Mouse (Mus musculus) brain, embryonic 14.5 days (tissue): ENCODE data around the gene Sgsm1. TPM values are rescaled to one million over a fixed set of nuclear protein-coding genes. Genes with fewer than 3 reads are reported as not detected.

Source experiments
- DNase-seq: peaks from one replicate; pipeline ENCODE4 v3.0.0-alpha.2; 2011; ENCODE audit warnings: low read depth
- CTCF ChIP-seq: fragments of 200-500 bp; IDR thresholded peaks from 2 replicates; pipeline ENCODE4 v1.5.1; 2012; ENCODE audit warnings: inconsistent platforms, mild to moderate bottlenecking, moderate library complexity, borderline replicate concordance; ENCODE audit not compliant: insufficient read depth, insufficient read length; ENCODE audit errors: extremely low read depth
- POLR2A ChIP-seq: fragments of 200-500 bp; IDR thresholded peaks from 2 replicates; pipeline ENCODE4 v1.6.1; 2012; ENCODE audit warnings: mild to moderate bottlenecking, inconsistent platforms, borderline replicate concordance; ENCODE audit not compliant: poor library complexity, insufficient read depth, insufficient read length, severe bottlenecking; ENCODE audit errors: extremely low read depth
- polyA plus RNA-seq: library from polyadenylated mRNA; depleted of rRNA; stranded (reverse); fragments of >200 nt; gene quantifications from 2 replicates; pipeline ENCODE4 v1.2.3, GENCODE M21; 2012

Gene Sgsm1
- polyA plus RNA-seq, 1 experiment: 36.1 TPM

DNA sequence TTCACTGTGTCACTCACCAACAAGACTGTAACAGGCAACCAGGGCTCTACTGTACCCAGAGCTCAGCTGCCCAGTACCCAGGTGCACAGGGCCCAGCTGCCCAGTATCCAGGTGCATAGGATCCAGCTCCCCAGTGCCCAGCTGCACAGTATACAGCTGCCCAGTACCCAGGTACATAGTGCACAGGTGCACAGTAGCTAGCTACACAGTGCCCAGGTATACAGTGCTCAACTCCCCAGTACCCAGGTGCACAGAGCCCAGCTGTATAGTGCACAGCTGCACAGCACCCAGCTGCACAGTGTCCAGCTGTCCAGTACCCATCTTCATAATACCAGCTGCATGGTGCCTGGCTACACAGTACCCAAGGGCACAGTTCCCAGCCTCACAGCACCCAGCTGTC lies 42.3 kb downstream of the Sgsm1 start:
- TF ChIP-seq POLR2A (no peak), CTCF (no peak)
- no peak for DNase-seq

DNA sequence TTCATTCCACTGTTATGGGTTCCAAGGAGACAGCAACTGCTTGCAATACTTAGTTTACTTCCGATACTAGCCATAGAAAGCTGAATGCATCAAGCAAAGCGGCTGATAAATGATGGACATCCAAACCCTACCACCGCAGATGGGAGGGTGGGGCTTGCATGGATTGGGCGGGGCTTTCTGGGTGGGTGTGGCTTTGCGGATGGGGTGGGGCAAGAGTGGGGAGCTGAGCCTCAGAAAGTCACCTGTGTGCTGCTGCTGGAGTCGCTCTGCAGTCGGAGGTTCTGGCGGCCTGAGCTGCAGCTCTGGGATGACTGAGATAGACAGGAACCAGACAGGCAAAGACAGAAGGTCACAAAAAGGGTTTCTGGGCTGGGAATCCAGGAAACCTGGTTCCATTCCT lies 44.9 kb downstream of the Sgsm1 start:
- DNase-seq: no peak
- TF ChIP-seq CTCF: no peak
- no peak for TF ChIP-seq POLR2A

DNA sequence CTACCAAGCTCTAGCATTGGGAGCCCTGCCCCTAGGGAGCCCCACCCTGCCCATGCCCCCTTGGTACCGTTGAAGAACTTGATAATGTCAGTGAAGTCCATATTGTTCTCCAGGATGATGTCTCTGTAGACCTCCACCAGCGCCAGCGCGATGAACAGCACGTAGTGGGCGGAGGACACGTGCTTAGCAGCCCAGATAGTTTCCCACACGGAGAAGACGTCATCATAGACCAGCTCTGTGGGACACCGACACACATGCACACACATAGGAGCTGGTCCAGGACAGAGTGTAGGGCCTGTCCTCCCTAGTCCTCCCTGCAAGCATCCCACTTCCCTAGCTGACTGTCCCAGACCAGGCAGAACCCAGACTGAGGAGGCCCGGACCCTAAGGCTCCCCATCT lies 59.8 kb downstream of the Sgsm1 start:
- TF ChIP-seq CTCF: no peak
- DNase-seq: no peak

DNA sequence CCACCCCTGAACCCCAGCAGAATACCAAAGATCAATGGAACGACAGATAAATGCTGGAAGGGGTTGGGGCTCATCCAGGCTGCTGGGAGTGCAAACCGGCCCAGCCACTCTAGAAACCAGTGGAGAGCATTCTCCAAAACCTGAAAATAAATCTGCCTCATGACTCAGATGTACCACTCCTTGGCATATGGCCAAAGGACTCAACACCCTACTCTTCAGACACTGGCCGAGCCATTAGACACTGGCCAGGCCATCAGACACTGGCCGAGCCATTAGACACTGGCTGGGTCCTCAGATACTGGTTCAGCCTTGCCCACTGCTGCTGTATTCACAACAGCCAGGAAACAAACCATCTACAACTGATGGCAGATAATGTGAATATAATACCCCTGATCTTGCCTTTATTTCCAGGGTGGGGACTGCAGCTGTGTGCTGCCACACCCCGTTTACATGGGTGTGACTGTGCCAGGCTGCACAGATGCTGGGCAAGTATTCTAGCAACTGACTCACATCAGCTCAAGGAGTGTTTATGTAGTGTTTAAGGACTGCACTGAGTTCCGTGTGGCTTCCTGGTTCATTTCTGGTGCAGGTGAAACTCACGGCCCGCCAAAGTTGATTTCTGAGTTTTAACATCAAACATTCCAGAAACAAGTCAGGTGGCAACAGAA lies 61.2 kb downstream of the Sgsm1 start:
- no peak for TF ChIP-seq CTCF
- no peak for DNase-seq

DNA sequence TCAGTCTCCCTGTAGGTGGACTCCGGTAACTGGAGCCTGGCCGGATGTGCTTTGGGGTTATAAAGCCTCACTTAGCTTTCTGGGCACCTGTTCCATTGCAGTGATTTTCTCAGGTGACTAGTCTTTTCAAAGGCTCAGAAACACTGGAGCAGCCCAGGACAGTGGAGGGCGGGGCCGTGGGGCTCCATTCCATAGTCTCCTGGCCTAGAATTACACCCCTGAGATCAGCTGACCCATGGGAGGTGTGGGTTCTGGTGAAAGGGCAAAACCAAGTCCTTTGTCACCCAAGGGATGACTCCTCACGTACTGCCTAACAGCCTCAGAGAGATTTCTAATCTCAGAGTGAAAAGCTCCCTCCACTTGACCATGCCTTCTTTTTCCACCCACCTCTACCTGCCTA lies 80.4 kb downstream of the Sgsm1 start:
- DNase-seq: no peak
- TF ChIP-seq POLR2A: no peak
- TF ChIP-seq CTCF: no peak

DNA sequence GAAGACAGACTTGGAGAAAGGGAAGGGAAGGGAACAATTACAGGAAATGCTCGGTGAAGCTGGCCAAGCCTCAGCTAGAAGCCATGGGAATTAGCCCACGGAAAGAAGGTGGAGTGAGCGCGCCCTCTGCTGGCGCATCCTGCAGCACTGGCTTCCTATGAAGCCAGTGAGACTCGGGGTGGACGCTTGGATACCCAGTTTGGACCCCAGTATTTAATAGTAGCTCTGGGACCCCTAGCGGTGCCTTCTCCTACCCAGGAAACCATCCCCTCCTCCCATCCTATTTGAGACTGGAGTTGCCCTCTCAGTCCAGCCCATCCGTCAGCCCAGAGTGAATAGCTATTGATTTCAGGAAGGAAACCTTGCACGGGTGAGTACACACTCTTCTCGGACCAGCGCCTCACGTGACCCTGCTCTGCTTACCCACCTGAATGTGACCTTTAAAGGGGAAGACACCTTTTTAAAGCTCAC lies 83.9 kb downstream of the Sgsm1 start, which contains the start of gene Tmem211:
Gene Tmem211, plus strand, starts transcription at position 278 of the 471 bp plus-strand sequence.
- DNase-seq: peak; percentile 94

DNA sequence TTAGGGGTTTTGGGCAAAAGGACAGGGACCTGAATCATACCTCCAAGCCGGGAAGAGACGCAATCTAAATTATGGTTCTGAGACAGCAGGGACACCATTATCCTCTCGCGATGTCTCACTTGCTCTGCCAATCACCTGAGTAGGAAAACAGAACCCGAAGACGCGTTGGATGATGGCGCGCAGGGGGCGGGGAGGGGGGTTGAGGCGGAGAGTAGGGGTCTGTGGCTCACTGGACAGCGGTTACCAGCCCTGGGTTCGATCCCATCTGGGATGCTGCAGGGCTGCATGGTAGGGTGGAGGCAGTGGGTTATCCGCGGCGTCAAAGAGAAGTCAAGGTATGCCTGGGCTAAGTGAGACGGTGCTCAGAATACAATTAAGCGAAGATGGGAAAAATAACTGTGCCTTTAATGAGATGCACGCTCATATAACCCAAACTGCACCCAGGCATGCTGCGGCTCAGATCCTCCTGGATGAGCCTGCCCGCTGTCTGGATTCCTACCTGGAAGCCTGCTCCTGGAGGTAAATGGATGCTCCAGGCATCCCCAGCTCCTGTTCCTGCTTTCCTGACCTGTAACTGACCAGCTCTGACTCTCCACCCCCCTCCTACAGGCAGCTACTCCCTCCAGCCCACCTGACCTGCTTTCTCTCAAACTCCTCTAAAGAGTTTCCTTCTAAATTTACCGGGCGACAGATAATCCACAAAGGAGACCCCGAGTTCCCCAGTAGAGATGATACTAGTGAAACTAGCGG lies 84.7 kb downstream of the Sgsm1 start:
- TF ChIP-seq POLR2A (no peak), CTCF (no peak)
- DNase-seq: peak; percentile 74

More for the DNA sequence above, 83.9 kb downstream of the Sgsm1 start, which contains the start of gene Tmem211:
- TF ChIP-seq CTCF (peak; percentile 99), POLR2A (no peak)

DNA sequence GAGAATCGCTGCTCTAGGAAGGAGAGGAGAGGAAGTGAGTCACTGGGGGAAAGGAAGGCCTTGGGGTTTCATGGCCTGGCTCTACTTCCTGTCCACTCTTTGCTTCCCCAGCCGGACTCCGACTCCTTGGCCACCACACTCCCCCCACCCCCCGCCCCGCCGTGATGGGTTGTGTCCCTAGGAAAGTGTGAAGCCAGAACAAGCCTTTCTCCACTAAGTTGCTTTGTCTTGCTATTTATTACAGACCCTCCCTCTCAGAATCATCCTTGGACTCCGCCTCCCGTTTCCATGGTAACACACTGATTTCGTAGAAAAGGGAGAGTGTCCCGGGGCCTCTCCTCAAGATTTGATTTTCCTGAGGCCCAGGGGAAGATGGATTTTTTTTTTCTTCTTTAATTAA lies 85.3 kb downstream of the Sgsm1 start:
- no peak for TF ChIP-seq POLR2A
- no peak for TF ChIP-seq CTCF
- DNase-seq: peak; percentile 84

DNA sequence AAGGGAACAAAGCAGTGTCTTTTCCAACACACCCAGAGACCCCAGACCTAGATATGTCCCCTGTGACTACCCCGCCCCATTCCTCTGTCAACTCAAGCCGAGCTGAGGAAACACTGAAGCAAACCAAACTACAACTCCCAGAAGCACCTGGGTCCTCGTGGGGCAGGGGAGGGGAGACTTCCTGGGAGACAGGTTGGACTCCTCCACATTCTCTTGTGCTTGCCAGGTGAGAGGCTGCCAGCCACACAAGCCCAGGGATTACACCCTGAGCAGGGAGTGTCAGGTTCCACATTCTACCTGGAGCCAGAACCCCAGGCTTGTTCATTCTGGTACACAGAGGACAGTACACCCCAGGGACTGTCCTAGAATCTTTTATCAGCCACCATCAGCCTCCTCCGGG lies 86.7 kb downstream of the Sgsm1 start:
- TF ChIP-seq POLR2A (no peak), CTCF (no peak)
- no peak for DNase-seq

DNA sequence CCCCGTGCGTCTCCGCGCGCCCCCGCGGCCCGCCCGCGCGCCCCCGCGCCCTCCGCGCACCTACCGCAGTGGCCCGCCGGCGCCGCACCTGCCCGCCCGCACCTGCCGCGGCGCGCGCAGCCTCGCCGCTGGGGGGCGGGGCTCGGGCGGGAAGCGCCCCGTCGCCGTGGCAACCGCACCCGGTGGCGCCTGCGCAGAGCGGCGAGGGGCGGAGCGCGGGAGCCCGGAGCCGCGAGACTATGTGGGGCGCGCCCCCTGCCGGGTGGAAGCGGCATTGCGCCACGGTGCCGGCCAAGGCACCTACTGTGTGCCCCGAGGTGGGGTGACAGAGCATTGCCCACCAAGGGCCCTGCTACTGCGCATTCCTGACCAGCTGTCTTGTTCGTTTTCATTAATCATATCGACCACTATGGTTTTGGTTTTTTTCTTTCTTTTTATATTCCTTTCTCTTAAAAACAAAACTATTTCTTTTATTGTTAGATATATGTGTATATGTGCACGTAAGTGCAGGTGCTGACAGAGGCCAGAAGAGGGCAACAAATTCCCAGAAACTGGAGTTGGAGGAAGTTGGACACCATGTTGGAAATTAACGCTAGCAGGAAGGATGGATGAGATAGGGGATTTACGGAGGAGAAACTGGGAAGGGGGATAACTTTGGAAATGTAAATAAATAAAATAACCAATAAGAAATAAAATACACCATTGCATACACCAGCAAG lies 89.3 kb downstream of the Sgsm1 start, which contains the start of gene 2900026A02Rik:
Gene 2900026A02Rik, minus strand, starts transcription at position 90 of the 719 bp plus-strand sequence.
- TF ChIP-seq POLR2A: no peak
- TF ChIP-seq CTCF: peak; percentile 72
- DNase-seq: peak; percentile 73

DNA sequence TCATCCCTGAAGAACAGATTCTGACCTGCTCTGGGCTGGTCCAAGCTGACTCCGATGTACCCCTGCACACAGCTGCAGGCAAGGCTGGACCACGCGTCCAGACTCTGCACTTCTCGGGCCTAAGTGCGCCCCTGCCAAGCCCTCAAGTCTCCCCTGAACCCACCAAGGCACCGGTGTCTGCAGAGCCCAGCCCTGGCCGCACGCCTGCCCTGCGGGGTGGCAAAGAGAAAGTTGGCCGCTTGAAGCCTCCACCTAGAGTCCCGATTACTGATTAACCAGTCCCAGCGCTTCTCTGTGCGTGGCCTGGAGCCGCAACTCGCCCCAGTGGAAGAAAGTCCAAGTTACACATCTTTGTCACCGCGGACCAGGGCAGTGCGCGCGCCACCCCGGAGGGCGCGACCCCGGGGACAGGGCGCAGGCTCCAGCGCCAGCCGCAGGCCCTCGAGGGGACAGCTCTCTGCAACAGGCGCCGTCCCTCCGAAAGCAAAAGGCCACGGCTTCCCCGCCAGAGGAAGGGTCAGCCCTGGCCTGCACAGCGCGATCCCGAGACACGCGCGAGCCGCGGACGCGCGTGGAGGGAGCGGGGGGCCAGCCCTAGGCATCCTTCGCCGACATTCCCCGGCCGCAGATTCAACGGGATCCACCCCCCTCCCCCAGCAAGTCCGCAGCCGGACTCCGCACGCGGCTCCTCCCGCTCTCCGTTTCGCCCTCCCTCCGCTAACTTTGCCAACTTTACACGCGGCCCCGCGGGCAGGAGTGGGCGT lies 90.0 kb downstream of the Sgsm1 start:
- DNase-seq: no peak
- TF ChIP-seq CTCF (no peak), POLR2A (no peak)
